ENCODE assay signal across 19 mouse cellular contexts in genomic region chr4:107980002-107980600, GRCm38 (mm10). TPM values are rescaled to one million over a fixed set of nuclear protein-coding genes. Genes with fewer than 3 reads are reported as not detected.
DNase-seq lines count a peak whose midpoint lies in the region; ATAC-seq lines count a peak whose summit lies in the region.
"Had no signal": no experiment of that assay in that cellular context is flagged by ENCODE, and none has a peak within 500 bp of the region (broad histone marks: within the 10 kb centered on the region; RNA-seq: fewer than 3 reads in every experiment).

No protein-coding gene starts in this region.

- H3K27ac ChIP-seq in forebrain, embryonic 16.5 days (ENCODE audit: low read length) = peak overlapping the region; percentile 33; the same call in 1 of the 2 replicates
- H3K27ac ChIP-seq in forebrain, embryonic 10.5 days = no peak overlapping the region
- peak overlapping the region; percentile 50 for H3K27ac ChIP-seq in kidney, embryonic 16.5 days (ENCODE audit: low read length)
- H3K27ac ChIP-seq: layer of hippocampus, adult 2 months; left cerebral cortex, adult 2 months had no signal

- H3K4me2 ChIP-seq in forebrain, embryonic 16.5 days (ENCODE audit: low read length) = no peak overlapping the region
- H3K4me2 ChIP-seq in kidney, embryonic 16.5 days (replicated peaks; ENCODE audit: low read depth, low read length) = no peak overlapping the region
- H3K4me2 ChIP-seq: heart, embryonic 11.5 days; limb, embryonic 15.5 days had no signal

- H3K4me1 ChIP-seq in forebrain, embryonic 16.5 days (replicated peaks; ENCODE audit: control insufficient read depth, insufficient read depth, low read length) = peaks cover 21% of the 10 kb centered on the region
- H3K4me1 ChIP-seq in forebrain, embryonic 10.5 days = peaks cover 22% of the 10 kb centered on the region
- peaks cover 16% of the 10 kb centered on the region for H3K4me1 ChIP-seq in kidney, embryonic 16.5 days (ENCODE audit: insufficient read depth, low read length)

- no peak overlapping the region for H3K9ac ChIP-seq in forebrain, embryonic 16.5 days (replicated peaks; ENCODE audit: low read depth, low read length)
- no peak overlapping the region for H3K9ac ChIP-seq in kidney, embryonic 16.5 days (replicated peaks; ENCODE audit: low read length)
- H3K9ac ChIP-seq: limb, embryonic 15.5 days had no signal

- no peaks in the 10 kb centered on the region for H3K27me3 ChIP-seq in forebrain, embryonic 16.5 days (replicated peaks; ENCODE audit: control insufficient read depth, insufficient read depth, low read length)
- H3K27me3 ChIP-seq in forebrain, embryonic 10.5 days (ENCODE audit: poor library complexity, severe bottlenecking) = peaks cover 8% of the 10 kb centered on the region; the same call in 1 of the 2 replicates
- no peaks in the 10 kb centered on the region for H3K27me3 ChIP-seq in kidney, embryonic 16.5 days (ENCODE audit: insufficient read depth, low read length)
- H3K27me3 ChIP-seq: limb, embryonic 15.5 days had no signal

- WGBS in forebrain, embryonic 16.5 days = 62% methylated on average over 6 of the region's 6 CpGs
- 82% methylated on average over 6 of the region's 6 CpGs for WGBS in forebrain, embryonic 10.5 days
- 73% methylated on average over 6 of the region's 6 CpGs for WGBS in kidney, embryonic 16.5 days

- no peaks in the 10 kb centered on the region for H3K36me3 ChIP-seq in forebrain, embryonic 16.5 days (ENCODE audit: control insufficient read depth, insufficient read depth)
- H3K36me3 ChIP-seq in forebrain, embryonic 10.5 days (replicated peaks) = no peaks in the 10 kb centered on the region
- no peaks in the 10 kb centered on the region for H3K36me3 ChIP-seq in kidney, embryonic 16.5 days (ENCODE audit: insufficient read depth, low read length)
- H3K36me3 ChIP-seq: G1E; limb, embryonic 15.5 days had no signal

- DNase-seq in forebrain, embryonic 10.5 days (ENCODE audit: extremely low spot score, low spot score) = no peak
- DNase-seq in kidney, postnatal 36 days = no peak
- peak; percentile 20 for DNase-seq in cerebellum, adult 8-10 months
- DNase-seq in cerebellum, postnatal 14 days = peak; percentile 55 to 57
- no peak for DNase-seq in B cell, adult 2 months
- DNase-seq: adrenal gland, adult 2 months; gastrocnemius, postnatal 36 days; lung, adult 2 months; retina, postnatal 1 day had no signal

- no peak for ATAC-seq in forebrain, embryonic 16.5 days
- no peak for ATAC-seq in kidney, embryonic 16.5 days (ENCODE audit: low FRiP score, low TSS enrichment)

- H3K4me3 ChIP-seq in forebrain, embryonic 16.5 days (replicated peaks; ENCODE audit: low read length) = no peak overlapping the region
- H3K4me3 ChIP-seq in forebrain, embryonic 10.5 days = no peak overlapping the region
- H3K4me3 ChIP-seq in kidney, embryonic 16.5 days (ENCODE audit: low read length) = no peak overlapping the region
- H3K4me3 ChIP-seq: layer of hippocampus, adult 2 months; left cerebral cortex, adult 2 months; limb, embryonic 15.5 days; megakaryocyte, embryonic 14.5 days had no signal

- no peaks in the 10 kb centered on the region for H3K9me3 ChIP-seq in forebrain, embryonic 16.5 days (ENCODE audit: control insufficient read depth, low read length)
- H3K9me3 ChIP-seq in forebrain, embryonic 10.5 days = no peaks in the 10 kb centered on the region
- H3K9me3 ChIP-seq in kidney, embryonic 16.5 days (ENCODE audit: low read length) = no peaks in the 10 kb centered on the region
- H3K9me3 ChIP-seq: G1E; limb, embryonic 15.5 days had no signal

RNA-seq across cellular contexts. Expression of gene Slc1a7, which starts 12.0 kb away (rescaled TPM):
- polyA plus RNA-seq in forebrain, embryonic 16.5 days (2015; fragmentation: Nextera tagmentation; extraction: Ambion mirVana) = not detected in 2 replicates
- polyA plus RNA-seq in forebrain, embryonic 10.5 days (2016; fragmentation: Nextera tagmentation; extraction: Ambion mirVana) = 0.06 TPM in 1 of 2 replicates, not detected in the other
- polyA plus RNA-seq in kidney, embryonic 16.5 days (2015; fragmentation: Nextera tagmentation; extraction: Ambion mirVana) = not detected in 2 replicates
- polyA plus RNA-seq: G1E; heart, embryonic 11.5 days; neural tube, embryonic 14.5 days; thymus, postnatal 0 days had no signal

RNA-seq across cellular contexts. Expression of gene Cpt2, which starts 56.7 kb away (rescaled TPM):
- 10.4 and 16.3 TPM in 2 replicates for polyA plus RNA-seq in forebrain, embryonic 16.5 days (2015; fragmentation: Nextera tagmentation; extraction: Ambion mirVana)
- polyA plus RNA-seq in forebrain, embryonic 10.5 days (2016; fragmentation: Nextera tagmentation; extraction: Ambion mirVana) = 36.4 and 41.3 TPM in 2 replicates
- 59.2 and 62.8 TPM in 2 replicates for polyA plus RNA-seq in kidney, embryonic 16.5 days (2015; fragmentation: Nextera tagmentation; extraction: Ambion mirVana)

Comparison
In these comparisons a context has a peak if more than half of its experiments do, and no peak if none do; other contexts are left out.
1. DNase-seq: peak in cerebellum, adult 8-10 months (single experiment) and cerebellum, postnatal 14 days (2 of 2); none in forebrain, embryonic 10.5 days (single experiment), kidney, postnatal 36 days (0 of 2) and B cell, adult 2 months (0 of 2).